Mouse (Mus musculus) erythroblast, embryonic 14.5 days (primary cell): Measurements from ENCODE around the gene Trim15.

Experiments used
- GATA1 ChIP-seq: IDR thresholded peaks from 2 replicates; pipeline ENCODE4 v1.6.1; 2012; ENCODE audit warnings: low read length, inconsistent platforms, mixed read lengths
- TAL1 ChIP-seq: IDR thresholded peaks from 3 replicates; pipeline ENCODE4 v1.6.1; 2012; ENCODE audit warnings: low read length, inconsistent platforms, mixed read lengths

DNA sequence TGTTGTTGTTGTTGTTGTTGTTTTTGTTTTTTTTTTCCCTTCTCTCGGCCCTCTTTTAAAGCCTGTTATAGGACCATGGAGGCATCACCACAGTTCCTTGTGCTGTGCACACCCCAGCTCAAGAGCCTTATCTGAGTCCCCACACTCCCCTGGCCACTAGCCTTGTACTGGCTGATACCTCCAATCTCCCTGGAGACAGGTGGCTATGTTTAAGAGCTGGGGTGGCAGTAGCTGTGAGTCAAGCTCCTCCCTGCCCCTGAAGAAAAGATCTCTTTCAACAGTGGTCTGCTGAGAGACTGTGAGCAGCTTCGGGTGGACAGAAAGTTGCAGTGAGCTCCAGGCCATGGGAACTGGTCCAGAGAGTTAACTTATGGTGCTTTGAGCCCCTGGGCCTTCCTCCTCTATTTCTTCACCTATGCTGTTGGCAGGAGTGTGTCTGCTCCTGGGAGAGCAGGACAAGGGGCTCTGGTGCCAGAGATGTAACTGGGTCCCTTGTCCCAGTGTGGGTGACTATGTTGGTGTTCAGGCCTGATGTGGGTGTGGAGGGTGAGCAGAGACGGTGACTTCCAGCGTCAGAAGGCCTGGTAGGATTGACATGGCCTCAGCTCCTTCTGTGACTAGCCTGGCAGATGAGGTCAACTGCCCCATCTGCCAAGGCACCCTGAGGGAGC is 2.4 kb upstream of the Trim15 start, which contains the start of gene Trim10:
- peak; percentile 99 for TF ChIP-seq GATA1
- TF ChIP-seq TAL1 = peak; percentile 99
